Mouse (Mus musculus) lung, adult 18-20 months (tissue): ENCODE measurements around the gene Sdr42e1.

ENCODE experiments used
- DNase-seq, 2 experiments: peaks; one replicate each; pipeline ENCODE4 v3.0.0; 2022; ENCODE audit warnings: mixed read lengths in 2 of 2

Gene Sdr42e1

DNA sequence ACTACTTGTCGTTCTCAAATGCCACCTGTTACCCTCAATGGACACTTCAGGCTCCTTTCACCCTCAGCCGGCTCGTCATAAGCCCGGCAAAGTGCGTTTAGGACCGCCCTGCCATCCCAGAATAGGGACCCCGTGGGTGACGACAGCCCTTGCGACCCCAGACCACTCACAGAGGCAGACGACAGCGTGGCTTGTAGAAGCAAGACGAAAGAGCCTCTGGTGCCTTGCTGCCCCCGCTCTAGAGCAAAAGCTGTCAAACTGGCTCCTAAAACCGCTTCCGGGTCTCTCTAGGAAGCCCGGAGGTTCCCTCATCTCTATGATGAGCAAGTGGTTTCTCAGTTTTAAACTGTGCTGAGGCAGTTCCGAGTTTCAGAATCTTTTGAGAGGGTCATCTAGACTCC, at the start of gene Sdr42e1:
TSS of gene Sdr42e1 (minus strand) at position 260 of the 401 bp plus-strand sequence.
- peak; percentile 45 to 60 for DNase-seq

- no peak for DNase-seq
These were observed 44.8 kb upstream of the Sdr42e1 start for GRCm38 (mm10) chr8:117718152-117718860.

- DNase-seq, result no peak
These were observed 42.4 kb upstream of the Sdr42e1 start for GRCm38 (mm10) chr8:117715896-117716295.

GRCm38 (mm10) chr8:117714604-117715003, 41.1 kb upstream of the Sdr42e1 start:
- peak; percentile 64 to 75 for DNase-seq

GRCm38 (mm10) chr8:117712226-117712625, 38.7 kb upstream of the Sdr42e1 start:
- DNase-seq, result no peak

GRCm38 (mm10) chr8:117706141-117706540, 32.7 kb upstream of the Sdr42e1 start:
- DNase-seq, result no peak

- DNase-seq, result peak in 1 of 2 experiments; percentile 14
These were observed 29.2 kb upstream of the Sdr42e1 start for GRCm38 (mm10) chr8:117702701-117703100.

GRCm38 (mm10) chr8:117701859-117702258, 28.4 kb upstream of the Sdr42e1 start, which contains the start of gene Hsd17b2:
Gene Hsd17b2, plus strand, starts transcription at chr8:117701904.
- DNase-seq, result no peak

- DNase-seq, result no peak
These were observed 27.8 kb upstream of the Sdr42e1 start for GRCm38 (mm10) chr8:117701246-117701645.

- DNase-seq, result no peak
These were observed 27.2 kb upstream of the Sdr42e1 start for GRCm38 (mm10) chr8:117700699-117701098.

DNA sequence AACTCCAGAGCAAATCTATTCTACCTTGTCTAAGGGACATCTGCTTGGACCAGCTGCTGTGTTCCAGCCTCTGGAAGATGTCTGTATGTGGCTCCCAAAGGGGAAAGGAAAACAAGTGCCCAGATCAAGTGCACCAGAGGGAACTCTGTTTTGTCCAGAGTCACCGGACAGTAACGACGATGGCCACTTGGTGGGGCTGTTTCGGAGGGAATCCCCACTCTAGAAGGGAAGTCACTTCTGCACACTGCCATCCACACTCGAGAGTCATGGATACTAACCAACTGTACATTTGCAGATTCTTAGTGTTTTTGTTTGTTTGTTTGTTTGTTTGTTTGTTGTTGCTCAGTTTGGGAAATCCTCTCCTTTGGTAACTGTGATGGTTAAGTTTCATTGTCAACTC, 23.8 kb upstream of the Sdr42e1 start:
- peak; percentile 19 to 33 for DNase-seq

DNA sequence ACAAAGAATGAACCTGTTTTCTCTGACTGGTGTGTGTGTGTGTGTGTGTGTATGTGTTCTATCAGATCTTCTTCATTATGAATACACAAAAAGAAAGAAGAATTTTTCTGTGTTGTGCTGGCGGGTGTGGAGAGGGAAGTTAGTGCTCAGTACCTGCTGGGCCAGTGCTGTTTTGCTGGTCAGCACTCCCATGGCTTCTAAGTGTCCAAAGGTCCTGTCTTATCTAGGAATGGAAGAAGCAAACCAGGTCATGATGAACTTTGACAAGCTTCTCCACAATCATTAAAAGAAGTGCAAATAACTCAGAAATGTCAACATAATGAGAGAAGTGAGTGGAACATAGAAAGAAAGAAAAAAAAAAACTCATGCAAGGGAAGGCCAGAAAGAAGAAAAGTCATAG, 22.1 kb upstream of the Sdr42e1 start:
- no peak for DNase-seq

DNA sequence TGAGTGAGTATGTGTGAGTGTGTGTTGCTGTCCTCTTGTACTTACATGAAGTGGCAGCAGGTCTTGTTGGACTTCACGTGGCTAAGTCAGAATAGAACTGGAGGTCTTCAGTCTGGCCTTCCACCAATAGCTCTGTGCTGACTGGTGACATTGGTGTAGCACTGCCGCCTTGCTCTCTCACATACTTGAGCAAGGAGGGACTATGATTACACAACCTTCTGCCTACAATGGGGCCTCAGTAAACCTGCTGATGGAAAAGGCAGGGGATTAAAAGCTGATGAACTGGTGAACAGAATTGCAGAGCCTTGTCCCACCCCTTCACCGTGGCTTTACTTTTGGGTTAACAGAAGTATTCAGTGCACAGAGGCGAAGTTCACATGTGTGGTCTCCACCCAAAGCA, 18.6 kb upstream of the Sdr42e1 start:
- DNase-seq, result no peak

DNA sequence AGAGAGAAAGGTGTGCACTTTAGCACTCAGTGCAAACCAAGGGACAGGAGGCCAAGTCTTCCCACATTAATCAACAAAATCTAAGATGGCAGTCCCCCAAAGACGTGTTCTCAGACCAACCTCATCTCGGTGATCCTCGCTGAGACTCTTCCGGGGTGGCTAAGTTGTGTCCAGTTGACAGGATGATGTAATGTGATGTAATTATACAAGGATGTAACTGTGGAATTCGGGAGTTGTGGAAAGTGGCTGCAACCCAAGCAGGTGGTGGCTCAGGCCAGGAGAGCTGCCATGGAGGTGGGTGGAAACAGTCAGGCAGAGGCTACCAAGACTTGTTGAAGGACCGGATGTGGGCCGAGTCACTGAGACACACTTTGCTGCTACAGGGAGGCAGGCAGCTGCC, 14.4 kb upstream of the Sdr42e1 start:
- no peak for DNase-seq

GRCm38 (mm10) chr8:117684504-117684903, 11.0 kb upstream of the Sdr42e1 start:
- DNase-seq, result no peak

DNA sequence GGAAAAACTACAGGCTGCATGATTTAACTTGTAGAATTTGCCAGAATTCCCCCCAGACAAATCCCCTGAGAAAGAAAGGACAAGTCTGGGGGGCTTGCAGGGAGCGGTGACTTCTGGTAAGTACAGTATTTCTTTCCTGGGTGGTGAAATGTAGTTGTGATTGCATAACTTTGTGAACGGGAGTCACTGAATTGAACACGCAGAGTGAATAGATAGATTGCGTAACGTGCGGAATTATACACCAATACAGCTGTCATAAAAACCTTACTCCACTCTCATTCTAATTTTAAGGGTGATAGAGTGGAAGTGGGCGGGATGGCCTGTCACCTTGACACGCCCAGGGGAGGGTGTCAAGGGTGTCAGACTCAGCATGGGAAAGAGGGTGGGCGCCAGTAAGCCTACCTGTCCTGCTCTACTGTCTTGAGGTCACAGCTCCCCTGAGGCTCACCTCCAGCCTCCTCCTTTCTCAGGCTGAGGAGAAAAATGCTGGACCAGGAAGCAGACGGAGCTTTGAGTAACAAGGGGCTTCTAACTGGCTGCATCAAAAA, 10.5 kb upstream of the Sdr42e1 start:
- DNase-seq, result no peak

GRCm38 (mm10) chr8:117678650-117679049, 5.2 kb upstream of the Sdr42e1 start:
- no peak for DNase-seq

- DNase-seq, result no peak
These were observed 3.5 kb upstream of the Sdr42e1 start for GRCm38 (mm10) chr8:117677011-117677410.

DNA sequence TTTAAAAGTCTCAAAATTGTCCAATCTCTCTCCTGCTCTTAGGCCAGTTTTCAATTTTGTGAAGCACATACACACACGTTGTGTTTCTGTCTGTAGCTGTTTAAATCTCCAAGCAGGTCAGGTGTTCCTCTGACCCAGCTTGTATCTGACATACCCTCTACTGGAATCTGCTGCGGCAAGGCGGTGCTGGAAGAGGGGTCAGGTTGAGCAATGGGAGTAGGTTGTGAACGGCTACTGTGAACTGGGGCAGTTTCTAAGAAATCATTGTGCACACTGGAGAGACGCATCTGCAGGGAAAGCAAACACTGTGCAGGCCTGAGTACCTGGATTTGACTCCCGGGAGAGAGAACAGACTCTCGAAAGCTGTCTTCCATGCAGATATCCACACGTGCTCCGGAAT, 3.0 kb upstream of the Sdr42e1 start:
- DNase-seq, result no peak

DNA sequence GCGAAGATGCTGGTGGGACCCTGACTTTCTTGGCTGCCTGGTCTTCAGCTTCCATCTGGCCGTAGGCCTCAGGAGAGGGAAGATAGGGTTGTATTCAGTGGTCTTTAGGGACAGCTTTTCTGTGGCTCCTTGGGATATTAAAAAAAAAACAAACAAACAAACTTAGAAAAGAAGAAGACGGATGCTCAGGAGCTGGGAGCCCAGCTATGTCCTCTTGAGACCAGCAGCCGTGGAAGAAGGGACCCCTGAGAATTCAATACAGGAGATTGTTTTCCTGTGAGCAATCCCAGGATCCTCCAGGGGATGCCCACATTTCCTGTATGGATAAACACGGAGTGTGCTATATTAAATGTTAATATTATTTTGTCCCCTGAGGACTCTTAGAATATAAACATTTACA, 1.7 kb upstream of the Sdr42e1 start:
- no peak for DNase-seq

GRCm38 (mm10) chr8:117672558-117672957, 931 bp downstream of the Sdr42e1 start:
- no peak for DNase-seq

DNA sequence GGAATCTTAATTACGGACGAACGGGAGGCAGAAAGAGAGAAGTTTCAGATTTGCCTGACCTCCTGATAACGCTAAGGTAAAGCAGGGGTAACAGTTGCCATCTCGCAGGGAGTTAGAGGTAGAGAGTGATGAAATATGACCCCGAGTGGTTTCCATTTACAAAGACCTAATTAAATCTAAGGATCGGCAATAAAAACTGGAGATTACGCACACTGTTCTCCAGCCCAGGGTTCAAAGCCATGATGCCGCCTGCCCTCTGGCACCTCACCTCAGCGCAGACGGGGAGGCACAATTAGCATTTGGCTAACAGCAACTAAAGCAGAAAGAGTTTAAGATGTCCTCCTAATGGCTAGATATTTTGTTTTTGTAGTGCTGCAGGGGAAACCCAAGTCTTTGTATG, 3.0 kb downstream of the Sdr42e1 start:
- no peak for DNase-seq

GRCm38 (mm10) chr8:117667349-117668124, 6.0 kb downstream of the Sdr42e1 start:
- DNase-seq, result no peak
